ENCODE assay signal across 24 mouse cellular contexts in genomic region chr1:43127196-43127595, GRCm38 (mm10). TPM values are rescaled to one million over a fixed set of nuclear protein-coding genes. Genes with fewer than 3 reads are reported as not detected.
DNase-seq lines count a peak whose midpoint lies in the region; ATAC-seq and TF ChIP-seq lines count a peak whose summit lies in the region.
"Had no signal": no experiment of that assay in that cellular context is flagged by ENCODE, and none has a peak within 500 bp of the region (broad histone marks: within the 10 kb centered on the region; RNA-seq: fewer than 3 reads in every experiment).

No protein-coding gene starts in this region.

- peak; percentile 79 for DNase-seq in heart, adult 11 months
- DNase-seq in heart, adult 9 months (ENCODE audit: low spot score in 2 of 2), result no peak
- DNase-seq in kidney, postnatal 10 days, result peak; percentile 3
- no peak for DNase-seq in kidney, adult 8-10 months
- DNase-seq in lung, postnatal 0 days (ENCODE audit: low spot score), result no peak
- no peak for DNase-seq in lung, postnatal 4 days
- DNase-seq in yolk sac, embryonic 10.5 days (ENCODE audit: low spot score), result peak; percentile 77
- DNase-seq in urinary bladder, postnatal 14 days (ENCODE audit: low spot score), result no peak
- DNase-seq: adrenal gland, postnatal 10 days; adrenal gland, postnatal 36 days; cerebellum, adult 18-20 months; cerebellum, adult 9-10 months; cerebellum, postnatal 14 days; forebrain, postnatal 0 days; gastrocnemius, adult 2 months; gastrocnemius, postnatal 14 days; heart, postnatal 14 days; heart, postnatal 4 days had no signal

- H3K27ac ChIP-seq in lung, postnatal 0 days (ENCODE audit: low read length), result peak overlapping the region; percentile 20; the same call in 1 of the 2 replicates
- H3K27ac ChIP-seq: gastrocnemius, adult 2 months; hindbrain, embryonic 14.5 days; hindbrain, postnatal 0 days had no signal

- no peak for ATAC-seq in lung, postnatal 0 days
- ATAC-seq: activated CD4-positive, CD25-positive, alpha-beta regulatory T cell, adult 4 months; forebrain, embryonic 14.5 days; forebrain, postnatal 0 days; hindbrain, postnatal 0 days had no signal

- H3K27me3 ChIP-seq in lung, postnatal 0 days (replicated peaks; ENCODE audit: insufficient read depth, low read length), result no peaks in the 10 kb centered on the region
- H3K27me3 ChIP-seq: heart, embryonic 12.5 days; heart, embryonic 15.5 days had no signal

- no peaks in the 10 kb centered on the region for H3K36me3 ChIP-seq in lung, postnatal 0 days (ENCODE audit: insufficient read depth, low read length)

- no peaks in the 10 kb centered on the region for H3K9me3 ChIP-seq in lung, postnatal 0 days (ENCODE audit: low read length)
- H3K9me3 ChIP-seq: heart, embryonic 12.5 days; heart, embryonic 15.5 days had no signal

- H3K4me2 ChIP-seq in lung, postnatal 0 days (replicated peaks; ENCODE audit: low read depth, low read length), result no peak overlapping the region
- H3K4me2 ChIP-seq: heart, embryonic 12.5 days; heart, embryonic 15.5 days; hindbrain, embryonic 14.5 days had no signal

- no peaks in the 10 kb centered on the region for H3K4me1 ChIP-seq in lung, postnatal 0 days (ENCODE audit: insufficient read depth, low read depth, low read length)

- no peak overlapping the region for H3K9ac ChIP-seq in lung, postnatal 0 days (replicated peaks; ENCODE audit: low read depth)
- H3K9ac ChIP-seq: forebrain, postnatal 0 days; heart, embryonic 12.5 days; heart, embryonic 15.5 days; hindbrain, embryonic 14.5 days had no signal

- TF ChIP-seq EP300 in lung, postnatal 0 days (IDR thresholded peaks at IDR 0.05), result no peak

- TF ChIP-seq CTCF in lung, postnatal 0 days (IDR thresholded peaks at IDR 0.05), result no peak

- H3K4me3 ChIP-seq in lung, postnatal 0 days (ENCODE audit: low read depth, low read length), result no peak overlapping the region
- H3K4me3 ChIP-seq: gastrocnemius, adult 2 months; heart, embryonic 12.5 days; heart, embryonic 15.5 days had no signal

RNA-seq across cellular contexts. Expression of gene AI597479, which starts 28.7 kb away (rescaled TPM):
- polyA plus RNA-seq in lung, postnatal 0 days (2015; fragmentation: Nextera tagmentation; extraction: Ambion mirVana), result 16.3 and 17.6 TPM in 2 replicates

RNA-seq across cellular contexts. Expression of gene Tgfbrap1, which starts 28.8 kb away (rescaled TPM):
- 7.7 and 8.4 TPM in 2 replicates for polyA plus RNA-seq in lung, postnatal 0 days (2015; fragmentation: Nextera tagmentation; extraction: Ambion mirVana)

Comparison
In these comparisons a context has a peak if more than half of its experiments do, and no peak if none do; other contexts are left out.
1. DNase-seq: peak in heart, adult 11 months (single experiment), kidney, postnatal 10 days (single experiment) and yolk sac, embryonic 10.5 days (single experiment); none in heart, adult 9 months (0 of 2), kidney, adult 8-10 months (0 of 2), lung, postnatal 0 days (single experiment), lung, postnatal 4 days (0 of 2) and urinary bladder, postnatal 14 days (single experiment).